Mouse (Mus musculus) forebrain, embryonic 12.5 days (tissue): ENCODE data around the gene Tm4sf19. TPM values are rescaled to one million over a fixed set of nuclear protein-coding genes. Genes with fewer than 3 reads are reported as not detected.

Source experiments
- ATAC-seq: fragments of 200-750 bp; cut with Nextera tagmentation; 2 replicates; pipeline ENCODE4 v1.8.0; 2017; ENCODE audit warnings: moderate TSS enrichment; ENCODE audit not compliant: low FRiP score
- H3K27ac ChIP-seq: fragments of 300-500 bp; sonication (generic); 2 replicates; pipeline ENCODE4 v1.5.1; 2016; ENCODE audit warnings: mild to moderate bottlenecking
- H3K27me3 ChIP-seq: fragments of 300-500 bp; sonication (generic); 2 replicates; pipeline ENCODE4 v1.6.1; 2016; ENCODE audit warnings: mild to moderate bottlenecking
- H3K36me3 ChIP-seq: fragments of 300-500 bp; sonication (generic); replicated peaks from 2 replicates; pipeline ENCODE4 v1.6.1; 2016; ENCODE audit warnings: mild to moderate bottlenecking
- H3K4me1 ChIP-seq: fragments of 300-500 bp; sonication (generic); 2 replicates; pipeline ENCODE4 v1.6.1; 2016
- H3K4me2 ChIP-seq: fragments of 300-500 bp; sonication (generic); 2 replicates; pipeline ENCODE4 v1.6.1; 2016; ENCODE audit warnings: mild to moderate bottlenecking, moderate library complexity
- H3K4me3 ChIP-seq: fragments of 300-500 bp; sonication (generic); replicated peaks from 2 replicates; pipeline ENCODE4 v1.5.1; 2016; ENCODE audit warnings: mild to moderate bottlenecking
- H3K9ac ChIP-seq: fragments of 300-500 bp; sonication (generic); 2 replicates; pipeline ENCODE4 v1.6.1; 2016; ENCODE audit warnings: mild to moderate bottlenecking
- H3K9me3 ChIP-seq: fragments of 300-500 bp; sonication (generic); 2 replicates; pipeline ENCODE4 v1.6.1; 2016
- WGBS: fragments of 180-500 bp; shearing (Covaris S2); methylation state at CpG from one replicate; pipeline ENCODE4 v1.1.7; 2016; 5-methylcytosine and 5-hydroxymethylcytosine counted together
- polyA plus RNA-seq: library from polyadenylated mRNA; unstranded; fragments of >200 nt; fragmentation: Nextera tagmentation; extraction: Ambion mirVana; gene quantifications from 2 replicates; pipeline ENCODE4 v1.2.1, GENCODE M21; 2016

Tm4sf19 gene
- polyA plus RNA-seq, 1 experiment from 2014 or later, result not detected

GRCm38 (mm10) chr16:32456086-32456485 is 55.8 kb downstream of the Tm4sf19 start:
- no peak overlapping the region for H3K4me2 ChIP-seq
- peaks cover 28% of the 10 kb centered on the region for H3K36me3 ChIP-seq
- no peak overlapping the region for H3K27ac ChIP-seq
- no peak overlapping the region for H3K4me3 ChIP-seq
- H3K4me1 ChIP-seq, result no peaks in the 10 kb centered on the region
- no peaks in the 10 kb centered on the region for H3K27me3 ChIP-seq
- no peak for ATAC-seq
- no peak overlapping the region for H3K9ac ChIP-seq
- H3K9me3 ChIP-seq, result no peaks in the 10 kb centered on the region

GRCm38 (mm10) chr16:32456761-32457160 is 56.5 kb downstream of the Tm4sf19 start:
- Histone ChIP-seq H3K4me1 (no peaks in the 10 kb centered on the region), H3K4me2 (no peak overlapping the region), H3K9ac (no peak overlapping the region), H3K4me3 (no peak overlapping the region), H3K27me3 (no peaks in the 10 kb centered on the region), H3K9me3 (no peaks in the 10 kb centered on the region), H3K36me3 (peaks cover 26% of the 10 kb centered on the region), H3K27ac (no peak overlapping the region)
- WGBS, result 93% methylated on average over 1 of the region's 1 CpGs
- ATAC-seq, result no peak

Other genes with a start within 250 kb of the Tm4sf19 start
- gene Nrros, start 234.9 kb upstream of the Tm4sf19 start, polyA plus RNA-seq, result 6.8 and 7.4 TPM in 2 replicates
- not detected in 2 replicates for gene Bex6, start 220.7 kb upstream of the Tm4sf19 start, polyA plus RNA-seq
- gene Fbxo45, start 153.3 kb upstream of the Tm4sf19 start, polyA plus RNA-seq, result 14.3 and 25.8 TPM in 2 replicates
- gene Wdr53, start 153.3 kb upstream of the Tm4sf19 start, polyA plus RNA-seq, result 16.8 and 17.8 TPM in 2 replicates
- not detected in 2 replicates for gene Smco1, start 129.0 kb upstream of the Tm4sf19 start, polyA plus RNA-seq
- gene Rnf168, start 123.0 kb upstream of the Tm4sf19 start, polyA plus RNA-seq, result 33.6 and 38.4 TPM in 2 replicates
- 30.0 and 35.1 TPM in 2 replicates for gene Ubxn7, start 68.2 kb upstream of the Tm4sf19 start, polyA plus RNA-seq
- 31.8 and 34.6 TPM in 2 replicates for gene Tctex1d2, start 19.2 kb downstream of the Tm4sf19 start, polyA plus RNA-seq
- gene Pcyt1a, start 30.4 kb downstream of the Tm4sf19 start, polyA plus RNA-seq, result 42.7 and 45.6 TPM in 2 replicates
- 0.27 and 0.40 TPM in 2 replicates for gene Slc51a, start 87.4 kb downstream of the Tm4sf19 start, polyA plus RNA-seq
- gene Zdhhc19, start 95.8 kb downstream of the Tm4sf19 start, polyA plus RNA-seq, result not detected in 2 replicates
- gene Tfrc, start 208.4 kb downstream of the Tm4sf19 start, polyA plus RNA-seq, result 59.2 and 65.4 TPM in 2 replicates
- gene Tnk2, start 243.4 kb downstream of the Tm4sf19 start, polyA plus RNA-seq, result 13.9 and 14.2 TPM in 2 replicates